Comparison of ENCODE assay signal across 7 mouse cellular contexts in the genomic region with DNA sequence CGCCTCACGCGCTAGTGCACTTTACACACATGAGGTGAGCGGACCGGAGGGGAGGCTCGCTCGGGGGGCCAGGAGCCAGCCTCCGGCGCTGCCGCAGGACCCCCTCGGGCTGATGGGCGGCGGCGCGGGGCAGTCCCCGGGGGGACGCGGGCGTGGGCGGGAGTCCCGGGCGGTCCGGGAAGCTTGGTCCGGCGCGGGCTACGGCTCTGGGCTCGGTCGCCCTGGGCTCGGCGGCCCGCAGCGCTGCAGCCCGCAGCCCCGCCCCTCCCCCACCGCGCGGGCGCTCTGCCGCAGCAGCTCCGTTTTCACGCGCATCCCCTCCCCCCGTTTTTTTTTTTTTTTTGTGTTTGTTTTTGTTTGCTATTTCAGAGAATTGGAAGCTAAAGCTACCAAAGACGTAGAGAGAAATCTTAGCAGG. TPM values are rescaled to one million over a fixed set of nuclear protein-coding genes. Genes with fewer than 3 reads are reported as not detected.
DNase-seq lines count a peak whose midpoint lies in the region; ATAC-seq and TF ChIP-seq lines count a peak whose summit lies in the region.

No protein-coding gene starts in this region.

- no peak for TF ChIP-seq POLR2A in lung, adult 2 months (IDR thresholded peaks at IDR 0.05; ENCODE audit: borderline replicate concordance, extremely low read depth, low read depth, low read length)
- TF ChIP-seq POLR2A in cortical plate, adult 2 months (IDR thresholded peaks at IDR 0.05; ENCODE audit: extremely low read depth, insufficient read depth, low read length): no peak

- H3K9me3 ChIP-seq in forebrain, postnatal 0 days (ENCODE audit: low read length): no peaks in the 10 kb centered on the region
- H3K9me3 ChIP-seq in liver, embryonic 15.5 days (replicated peaks): no peaks in the 10 kb centered on the region

- H3K9ac ChIP-seq in forebrain, postnatal 0 days: peak overlapping the region; percentile 91
- peak overlapping the region; percentile 98 for H3K9ac ChIP-seq in liver, embryonic 15.5 days

- peak overlapping the region; percentile 55 for H3K4me2 ChIP-seq in forebrain, postnatal 0 days (ENCODE audit: low read depth)
- H3K4me2 ChIP-seq in liver, embryonic 15.5 days: peak overlapping the region; percentile 70

- WGBS in lung, adult 2 months: 2% methylated on average over 42 of the region's 45 CpGs
- WGBS in forebrain, postnatal 0 days: 0% methylated on average over 33 of the region's 45 CpGs
- WGBS in liver, embryonic 15.5 days (ENCODE audit: insufficient replicate concordance): under 1% methylated on average over 41 of the region's 45 CpGs

- no peak for DNase-seq in lung, adult 2 months
- DNase-seq in lung, postnatal 25 days (ENCODE audit: low spot score): no peak
- peak; percentile 54 for DNase-seq in forebrain, postnatal 0 days
- DNase-seq in retina, postnatal 1 day: no peak
- no peak for DNase-seq in cerebellum, adult 11-12 months

- H3K36me3 ChIP-seq in forebrain, postnatal 0 days (ENCODE audit: insufficient read depth): peaks cover 7% of the 10 kb centered on the region; the same call in 1 of the 2 replicates
- H3K36me3 ChIP-seq in liver, embryonic 15.5 days (replicated peaks): peaks cover 14% of the 10 kb centered on the region

- H3K4me1 ChIP-seq in lung, adult 2 months (ENCODE audit: control insufficient read depth, insufficient read depth, low read length): peaks cover 11% of the 10 kb centered on the region
- H3K4me1 ChIP-seq in cortical plate, adult 2 months (ENCODE audit: control insufficient read depth, insufficient read depth, low read length): peaks cover 2% of the 10 kb centered on the region; the same call in 1 of the 2 replicates
- H3K4me1 ChIP-seq in forebrain, postnatal 0 days (ENCODE audit: insufficient read depth): no peaks in the 10 kb centered on the region
- H3K4me1 ChIP-seq in liver, embryonic 15.5 days (replicated peaks): peaks cover 30% of the 10 kb centered on the region

- no peak for TF ChIP-seq CTCF in lung, adult 2 months (IDR thresholded peaks at IDR 0.05; ENCODE audit: insufficient read depth, low read length)
- no peak for TF ChIP-seq CTCF in cortical plate, adult 2 months (IDR thresholded peaks at IDR 0.05; ENCODE audit: extremely low read depth, insufficient read depth, low read length)
- TF ChIP-seq CTCF in forebrain, postnatal 0 days (IDR thresholded peaks at IDR 0.05; ENCODE audit: low read depth): no peak

- peak overlapping the region; percentile 100 for H3K27ac ChIP-seq in cortical plate, adult 2 months (ENCODE audit: insufficient read depth, low read length)
- peak overlapping the region; percentile 97 for H3K27ac ChIP-seq in forebrain, postnatal 0 days (ENCODE audit: low read depth, low read length)
- peak overlapping the region; percentile 95 for H3K27ac ChIP-seq in liver, embryonic 15.5 days (replicated peaks)

- peak overlapping the region; percentile 100 for H3K4me3 ChIP-seq in lung, adult 2 months (replicated peaks; ENCODE audit: extremely low read depth, low read depth, low read length)
- peak overlapping the region; percentile 77 for H3K4me3 ChIP-seq in cortical plate, adult 2 months (ENCODE audit: insufficient read depth, low read length)
- peak overlapping the region; percentile 94 for H3K4me3 ChIP-seq in forebrain, postnatal 0 days (ENCODE audit: low read depth, low read length)
- H3K4me3 ChIP-seq in liver, embryonic 15.5 days (replicated peaks): peak overlapping the region; percentile 100

- H3K27me3 ChIP-seq in forebrain, postnatal 0 days (ENCODE audit: insufficient read depth, low read length): no peaks in the 10 kb centered on the region
- no peaks in the 10 kb centered on the region for H3K27me3 ChIP-seq in liver, embryonic 15.5 days

- ATAC-seq in forebrain, postnatal 0 days: peak; percentile 67
- ATAC-seq in liver, embryonic 15.5 days (ENCODE audit: insufficient read depth): peak; percentile 76

RNA-seq across cellular contexts. Expression of gene Tnrc6a, which starts 0.6 kb away (rescaled TPM):
- 30.5 and 33.2 TPM in 2 replicates for polyA plus RNA-seq in lung, adult 2 months (2012; rRNA removed)
- 55.6 and 56.1 TPM in 2 replicates for polyA plus RNA-seq in cortical plate, adult 2 months (2012; rRNA removed)
- 38.4 and 48.0 TPM in 2 replicates for total RNA-seq in forebrain, postnatal 0 days (2014; rRNA removed)
- 30.8 and 40.7 TPM in 2 replicates for polyA plus RNA-seq in forebrain, postnatal 0 days (2015; fragmentation: Nextera tagmentation; extraction: Ambion mirVana)
- polyA plus RNA-seq in liver, embryonic 15.5 days (2015; fragmentation: Nextera tagmentation; extraction: Ambion mirVana): 8.6 and 9.0 TPM in 2 replicates
